9 mouse cellular contexts compared by ENCODE assay signal in genomic region chr4:155121915-155122443, GRCm38 (mm10). TPM values are rescaled to one million over a fixed set of nuclear protein-coding genes. Genes with fewer than 3 reads are reported as not detected.
A peak's percentile ranks its signal among the peaks of the same experiment; 100 is the strongest.
DNase-seq lines count a peak whose midpoint lies in the region; ATAC-seq and TF ChIP-seq lines count a peak whose summit lies in the region.
"Had no signal": no experiment of that assay in that cellular context is flagged by ENCODE, and none has a peak within 500 bp of the region (broad histone marks: within the 10 kb centered on the region; RNA-seq: fewer than 3 reads in every experiment).

No protein-coding gene starts in this region.

- ATAC-seq in heart, embryonic 12.5 days (ENCODE audit: insufficient number of reproducible peaks, low FRiP score): no peak
- ATAC-seq in forebrain, postnatal 0 days: peak; percentile 2; the same call in 1 of the 2 replicates
- no peak for ATAC-seq in midbrain, embryonic 12.5 days (ENCODE audit: low FRiP score, low read depth)
- ATAC-seq: liver, postnatal 0 days had no signal

- no peak for TF ChIP-seq CTCF in forebrain, postnatal 0 days (IDR thresholded peaks at IDR 0.05; ENCODE audit: low read depth)

- H3K4me2 ChIP-seq in heart, embryonic 12.5 days: peak overlapping the region; percentile 24; the same call in 1 of the 2 replicates
- H3K4me2 ChIP-seq in forebrain, postnatal 0 days (ENCODE audit: low read depth): no peak overlapping the region; the same call in 1 of the 2 replicates
- 0 out of 2 replicates have a peak overlapping the region, but pooled peaks have one; percentile 7 for H3K4me2 ChIP-seq in midbrain, embryonic 12.5 days (replicated peaks)

- DNase-seq in heart, adult 11 months: no peak
- DNase-seq in NIH3T3 (ENCODE audit: low read depth): peak; percentile 9
- DNase-seq in forebrain, postnatal 0 days: no peak
- DNase-seq in left cerebral cortex, adult 18-20 months (ENCODE audit: low spot score in 2 of 2): no peak
- no peak for DNase-seq in layer of hippocampus, postnatal 25 days (ENCODE audit: extremely low spot score in 1 of 2, low spot score in 1 of 2)
- no peak for DNase-seq in urinary bladder, postnatal 25 days (ENCODE audit: low spot score)
- DNase-seq: liver, postnatal 0 days had no signal

- peak overlapping the region; percentile 84 for H3K27ac ChIP-seq in heart, embryonic 12.5 days (ENCODE audit: poor library complexity, severe bottlenecking)
- peak overlapping the region; percentile 77 for H3K27ac ChIP-seq in forebrain, postnatal 0 days (ENCODE audit: low read depth, low read length)
- peak overlapping the region; percentile 68 for H3K27ac ChIP-seq in midbrain, embryonic 12.5 days (replicated peaks)

- H3K9me3 ChIP-seq in heart, embryonic 12.5 days (replicated peaks): peaks cover 13% of the 10 kb centered on the region
- H3K9me3 ChIP-seq in forebrain, postnatal 0 days (ENCODE audit: low read length): no peaks in the 10 kb centered on the region
- no peaks in the 10 kb centered on the region for H3K9me3 ChIP-seq in midbrain, embryonic 12.5 days

- peaks cover 72% of the 10 kb centered on the region for H3K4me1 ChIP-seq in heart, embryonic 12.5 days (replicated peaks)
- H3K4me1 ChIP-seq in forebrain, postnatal 0 days (ENCODE audit: insufficient read depth): peaks cover 10% of the 10 kb centered on the region; the same call in 1 of the 2 replicates
- H3K4me1 ChIP-seq in midbrain, embryonic 12.5 days: peaks cover 26% of the 10 kb centered on the region

- peak overlapping the region; percentile 50; the same call in 1 of the 2 replicates for H3K9ac ChIP-seq in heart, embryonic 12.5 days
- H3K9ac ChIP-seq in forebrain, postnatal 0 days: 0 out of 2 replicates have a peak overlapping the region, but pooled peaks have one; percentile 11
- no peak overlapping the region for H3K9ac ChIP-seq in midbrain, embryonic 12.5 days (replicated peaks)

- WGBS in heart, embryonic 12.5 days: 76% methylated on average over 6 of the region's 6 CpGs
- 70% methylated on average over 6 of the region's 6 CpGs for WGBS in forebrain, postnatal 0 days
- 83% methylated on average over 6 of the region's 6 CpGs for WGBS in midbrain, embryonic 12.5 days

- peaks cover 8% of the 10 kb centered on the region; the same call in 1 of the 2 replicates for H3K36me3 ChIP-seq in heart, embryonic 12.5 days
- no peaks in the 10 kb centered on the region for H3K36me3 ChIP-seq in forebrain, postnatal 0 days (ENCODE audit: insufficient read depth)
- no peaks in the 10 kb centered on the region for H3K36me3 ChIP-seq in midbrain, embryonic 12.5 days

- no peaks in the 10 kb centered on the region for H3K27me3 ChIP-seq in heart, embryonic 12.5 days (replicated peaks)
- no peaks in the 10 kb centered on the region for H3K27me3 ChIP-seq in forebrain, postnatal 0 days (ENCODE audit: insufficient read depth, low read length)
- no peaks in the 10 kb centered on the region for H3K27me3 ChIP-seq in midbrain, embryonic 12.5 days

- no peak overlapping the region for H3K4me3 ChIP-seq in heart, embryonic 12.5 days
- H3K4me3 ChIP-seq in forebrain, postnatal 0 days (ENCODE audit: low read depth, low read length): no peak overlapping the region
- no peak overlapping the region for H3K4me3 ChIP-seq in midbrain, embryonic 12.5 days

RNA-seq across cellular contexts. Expression of gene Morn1, which starts 35.6 kb away (rescaled TPM):
- 3.1 and 3.9 TPM in 2 replicates for polyA plus RNA-seq in heart, embryonic 12.5 days (2016; fragmentation: Nextera tagmentation; extraction: Ambion mirVana)
- total RNA-seq in forebrain, postnatal 0 days (2014; rRNA removed): 6.0 and 7.4 TPM in 2 replicates
- polyA plus RNA-seq in forebrain, postnatal 0 days (2015; fragmentation: Nextera tagmentation; extraction: Ambion mirVana): 8.2 and 9.7 TPM in 2 replicates
- 5.6 and 5.7 TPM in 2 replicates for polyA plus RNA-seq in midbrain, embryonic 12.5 days (2016; fragmentation: Nextera tagmentation; extraction: Ambion mirVana)
- 10 to 100 TPM in 1 of 2 experiments, 1 to 10 TPM in 1; 9.0 to 10.4 TPM for total RNA-seq in left cerebral cortex, adult 18-20 months (2021)
- total RNA-seq in layer of hippocampus, postnatal 25 days (2021): 10 to 100 TPM; 11.2 to 17.3 TPM

RNA-seq across cellular contexts. Expression of gene Rer1, which starts 35.8 kb away (rescaled TPM):
- polyA plus RNA-seq in heart, embryonic 12.5 days (2016; fragmentation: Nextera tagmentation; extraction: Ambion mirVana): 136 and 144 TPM in 2 replicates
- 92.4 and 116 TPM in 2 replicates for total RNA-seq in forebrain, postnatal 0 days (2014; rRNA removed)
- polyA plus RNA-seq in forebrain, postnatal 0 days (2015; fragmentation: Nextera tagmentation; extraction: Ambion mirVana): 136 and 140 TPM in 2 replicates
- polyA plus RNA-seq in midbrain, embryonic 12.5 days (2016; fragmentation: Nextera tagmentation; extraction: Ambion mirVana): 122 and 132 TPM in 2 replicates
- total RNA-seq in left cerebral cortex, adult 18-20 months (2021): 10 to 100 TPM; 64.6 to 64.7 TPM
- 10 to 100 TPM; 62.2 to 67.3 TPM for total RNA-seq in layer of hippocampus, postnatal 25 days (2021)

RNA-seq across cellular contexts. Expression of gene Pex10, which starts 55.2 kb away (rescaled TPM):
- 15.3 and 15.9 TPM in 2 replicates for polyA plus RNA-seq in heart, embryonic 12.5 days (2016; fragmentation: Nextera tagmentation; extraction: Ambion mirVana)
- total RNA-seq in forebrain, postnatal 0 days (2014; rRNA removed): 16.9 and 18.5 TPM in 2 replicates
- polyA plus RNA-seq in forebrain, postnatal 0 days (2015; fragmentation: Nextera tagmentation; extraction: Ambion mirVana): 14.0 and 14.1 TPM in 2 replicates
- polyA plus RNA-seq in midbrain, embryonic 12.5 days (2016; fragmentation: Nextera tagmentation; extraction: Ambion mirVana): 16.0 and 19.2 TPM in 2 replicates
- total RNA-seq in left cerebral cortex, adult 18-20 months (2021): 10 to 100 TPM; 18.5 to 19.2 TPM
- total RNA-seq in layer of hippocampus, postnatal 25 days (2021): 10 to 100 TPM; 21.6 to 26.5 TPM
